Mouse (Mus musculus) urinary bladder, postnatal 36 days (tissue): ENCODE measurements around the gene Psma1.

Experiments used
- DNase-seq, 2 experiments: peaks; one replicate each; pipeline ENCODE4 v3.0.0; 2022; ENCODE audit warnings: low spot score in 2 of 2, mixed read lengths in 1 of 2

The Psma1 gene

GRCm38 (mm10) chr7:114275372-114276004 lies 430 bp downstream of the Psma1 start:
- DNase-seq = peak in 1 of 2 experiments; percentile 24

- DNase-seq = no peak
Measured at GRCm38 (mm10) chr7:114268446-114268845, 7.5 kb downstream of the Psma1 start.

- DNase-seq = peak; percentile 86 to 93
Measured at GRCm38 (mm10) chr7:114253885-114254833, 21.8 kb downstream of the Psma1 start, which contains the start of gene Copb1. TSS of gene Copb1 (minus strand) at chr7:114254711.

GRCm38 (mm10) chr7:114251684-114252083 lies 24.2 kb downstream of the Psma1 start:
- DNase-seq = no peak

GRCm38 (mm10) chr7:114233980-114234379 lies 41.9 kb downstream of the Psma1 start:
- no peak for DNase-seq

GRCm38 (mm10) chr7:114232982-114233381 lies 42.9 kb downstream of the Psma1 start:
- DNase-seq = no peak

- no peak for DNase-seq
Measured at GRCm38 (mm10) chr7:114231857-114232256, 44.1 kb downstream of the Psma1 start.

- no peak for DNase-seq
Measured at GRCm38 (mm10) chr7:114226521-114226920, 49.4 kb downstream of the Psma1 start.

GRCm38 (mm10) chr7:114220433-114220832 lies 55.5 kb downstream of the Psma1 start:
- no peak for DNase-seq

- no peak for DNase-seq
Measured at GRCm38 (mm10) chr7:114216908-114217307, 59.0 kb downstream of the Psma1 start.
